Mouse (Mus musculus): ENCODE measurements at regions not wholly inside any gene's neighbourhood (a gene's known extent, or its start where the extent isn't known, plus 50 kb on each side); places are given as distances from the start of the nearest gene placed in this dataset.

- no peak for DNase-seq (ENCODE audit: low spot score)
These were observed 65.3 kb upstream of the Parp11 start for GRCm38 (mm10) chr6:127381148-127381888.

GRCm38 (mm10) chr6:127391258-127392011 is 55.2 kb upstream of the Parp11 start:
- no peak for DNase-seq (ENCODE audit: low spot score)

- peak; percentile 40 for DNase-seq (ENCODE audit: low spot score)
These were observed 54.4 kb upstream of the Parp11 start for GRCm38 (mm10) chr6:127392012-127392798.

GRCm38 (mm10) chr6:127392799-127393172 is 53.9 kb upstream of the Parp11 start:
- DNase-seq (ENCODE audit: low spot score): no peak

GRCm38 (mm10) chr6:127393907-127394600 is 52.6 kb upstream of the Parp11 start:
- no peak for DNase-seq (ENCODE audit: low spot score)

All from c-Kit-positive CD71-positive TER-119-positive erythroid progenitor cells, embryonic 14.5 days (primary cell).